13 mouse cellular contexts compared by ENCODE assay signal in the genomic region with DNA sequence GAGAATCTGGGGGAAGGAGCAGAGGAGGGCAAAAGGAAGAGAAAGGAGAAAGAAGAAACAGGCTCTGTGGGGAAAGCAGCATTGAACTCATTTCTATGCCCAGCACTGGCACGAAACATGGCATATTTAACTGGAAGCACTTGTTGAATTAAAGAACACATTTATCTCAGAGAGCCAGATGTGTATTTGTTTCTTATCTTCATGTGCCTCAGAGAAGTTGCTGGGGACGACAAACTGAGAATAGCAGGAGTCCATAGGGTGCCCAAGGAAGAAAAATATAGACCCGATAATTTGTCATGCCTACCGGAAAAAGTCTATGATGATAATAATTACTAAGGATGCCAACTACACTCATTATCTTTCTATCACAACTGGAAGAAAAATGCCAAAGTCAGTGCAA. TPM values are rescaled to one million over a fixed set of nuclear protein-coding genes. Genes with fewer than 3 reads are reported as not detected.
"Had no signal": no experiment of that assay in that cellular context is flagged by ENCODE, and none has a peak within 500 bp of the region (broad histone marks: within the 10 kb centered on the region; RNA-seq: fewer than 3 reads in every experiment).

No protein-coding gene starts in this region.

- DNase-seq: retina, postnatal 1 day; right cerebral cortex, adult 18-20 months; right cerebral cortex, postnatal 14 days; right cerebral cortex, postnatal 25 days; right cerebral cortex, postnatal 4 days; spleen, adult 18-20 months; thymus, adult 18-20 months; thymus, adult 2 months; thymus, postnatal 14 days; thymus, postnatal 25 days; thymus, postnatal 36 days; thymus, postnatal 4 days had no signal

RNA-seq across cellular contexts. Expression of gene Nckap5, which starts 29.9 kb away (rescaled TPM):
- total RNA-seq: neutrophil, adult 5-6 weeks had no signal
